18 mouse cellular contexts compared by ENCODE assay signal in the genomic region with DNA sequence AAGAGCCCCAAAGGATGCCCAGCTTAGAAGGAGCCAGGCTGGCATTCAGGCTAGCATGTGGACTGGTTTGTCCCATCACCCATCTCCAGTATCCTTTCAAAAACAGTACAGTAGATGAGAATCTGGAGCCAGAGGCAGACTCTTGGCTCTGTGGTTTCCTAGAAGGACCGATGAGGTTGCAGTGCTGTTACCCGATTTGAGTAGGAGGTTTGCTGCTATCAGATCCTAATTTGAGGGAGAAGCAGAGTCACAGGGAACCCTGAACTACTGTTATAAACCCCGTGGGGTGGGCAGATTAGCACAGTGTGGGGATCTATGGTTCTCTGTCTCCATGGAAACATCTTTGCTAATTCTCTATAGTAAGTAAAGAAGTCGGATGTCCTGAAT. TPM values are rescaled to one million over a fixed set of nuclear protein-coding genes. Genes with fewer than 3 reads are reported as not detected.
DNase-seq lines count a peak whose midpoint lies in the region; ATAC-seq and TF ChIP-seq lines count a peak whose summit lies in the region.
"Not testable (repeated sequence)": the region's sequence is repeated elsewhere in the genome, so short reads cannot be mapped to it uniquely, and the experiment has no call there.
"Had no signal": no experiment of that assay in that cellular context is flagged by ENCODE, and none has a peak within 500 bp of the region (broad histone marks: within the 10 kb centered on the region; RNA-seq: fewer than 3 reads in every experiment).

No protein-coding gene starts in this region.

- ATAC-seq in cerebellum, adult (ENCODE audit: insufficient number of reproducible peaks, low FRiP score, low TSS enrichment) = peak; percentile 61; the same call in 1 of the 2 replicates
- ATAC-seq in erythroid progenitor cell, adult 5-6 weeks (replicated peaks; ENCODE audit: low FRiP score, poor library complexity, severe bottlenecking) = peak; percentile 72
- ATAC-seq in heart, embryonic 12.5 days (ENCODE audit: insufficient number of reproducible peaks, low FRiP score) = peak; percentile 42; the same call in 1 of the 2 replicates
- ATAC-seq in hindbrain, embryonic 14.5 days (ENCODE audit: low FRiP score) = peak; percentile 72
- peak; percentile 63; the same call in 1 of the 2 replicates for ATAC-seq in limb, embryonic 15.5 days (ENCODE audit: insufficient number of reproducible peaks, low FRiP score, low TSS enrichment, low read depth)
- peak; percentile 68 for ATAC-seq in megakaryocyte-erythroid progenitor cell, adult 5-6 weeks (replicated peaks; ENCODE audit: low FRiP score, low TSS enrichment, poor library complexity, severe bottlenecking)
- peak; percentile 74 for ATAC-seq in midbrain, postnatal 0 days (ENCODE audit: low FRiP score)

- H3K4me2 ChIP-seq in heart, embryonic 12.5 days; hindbrain, embryonic 14.5 days (replicated peaks); limb, embryonic 15.5 days; midbrain, postnatal 0 days (ENCODE audit: low read depth, low read length, poor library complexity, severe bottlenecking): not testable (repeated sequence)

- not testable (repeated sequence) for H3K9ac ChIP-seq in heart, embryonic 12.5 days; hindbrain, embryonic 14.5 days; limb, embryonic 15.5 days; midbrain, postnatal 0 days (replicated peaks; ENCODE audit: low read length, poor library complexity, severe bottlenecking)

- not testable (repeated sequence) for H3K9me3 ChIP-seq in heart, embryonic 12.5 days (replicated peaks); hindbrain, embryonic 14.5 days (ENCODE audit: control insufficient read depth, low read length); limb, embryonic 15.5 days; midbrain, postnatal 0 days (ENCODE audit: low read length)

- not testable (repeated sequence) for DNase-seq in hindbrain, embryonic 14.5 days (ENCODE audit: low spot score); midbrain, postnatal 0 days (ENCODE audit: low spot score)

- H3K4me3 ChIP-seq in heart, embryonic 12.5 days; hindbrain, embryonic 14.5 days (replicated peaks; ENCODE audit: low read length); limb, embryonic 15.5 days; midbrain, postnatal 0 days (ENCODE audit: low read depth, low read length): not testable (repeated sequence)

- not testable (repeated sequence) for H3K4me1 ChIP-seq in heart, embryonic 12.5 days (replicated peaks); hindbrain, embryonic 14.5 days (replicated peaks; ENCODE audit: control insufficient read depth, insufficient read depth, low read length); limb, embryonic 15.5 days; midbrain, postnatal 0 days (ENCODE audit: insufficient read depth, low read length)

- H3K27ac ChIP-seq in heart, embryonic 12.5 days (ENCODE audit: poor library complexity, severe bottlenecking); hindbrain, embryonic 14.5 days; limb, embryonic 15.5 days; midbrain, postnatal 0 days (ENCODE audit: low read depth, low read length): not testable (repeated sequence)

- not testable (repeated sequence) for H3K36me3 ChIP-seq in heart, embryonic 12.5 days; hindbrain, embryonic 14.5 days (replicated peaks; ENCODE audit: control insufficient read depth, insufficient read depth); limb, embryonic 15.5 days; midbrain, postnatal 0 days (ENCODE audit: insufficient read depth, low read length)

- TF ChIP-seq CTCF in midbrain, postnatal 0 days (IDR thresholded peaks at IDR 0.05) = not testable (repeated sequence)

- 62% methylated on average over 3 of the region's 4 CpGs for WGBS in heart, embryonic 12.5 days
- 80% methylated on average over 2 of the region's 4 CpGs for WGBS in hindbrain, embryonic 14.5 days
- 68% methylated on average over 3 of the region's 4 CpGs for WGBS in limb, embryonic 15.5 days
- 75% methylated on average over 2 of the region's 4 CpGs for WGBS in midbrain, postnatal 0 days

- H3K27me3 ChIP-seq in heart, embryonic 12.5 days (replicated peaks); hindbrain, embryonic 14.5 days (ENCODE audit: control insufficient read depth, insufficient read depth, low read length); limb, embryonic 15.5 days; midbrain, postnatal 0 days (ENCODE audit: insufficient read depth, low read length): not testable (repeated sequence)

RNA-seq across cellular contexts. Expression of a gene that starts 4.7 kb away (rescaled TPM):
- not detected in 2 replicates for total RNA-seq in erythroid progenitor cell, adult 5-6 weeks (2015; ENCODE audit: low replicate concordance)
- not detected in 2 replicates for total RNA-seq in erythroid progenitor cell, adult 5-6 weeks (2017; ENCODE audit: low replicate concordance)
- not detected in 2 replicates for polyA plus RNA-seq in heart, embryonic 12.5 days (2016; fragmentation: Nextera tagmentation; extraction: Ambion mirVana)
- polyA plus RNA-seq in hindbrain, embryonic 14.5 days (2014; fragmentation: Nextera tagmentation; extraction: Ambion mirVana) = not detected in 2 replicates
- polyA plus RNA-seq in limb, embryonic 15.5 days (2015; fragmentation: Nextera tagmentation; extraction: Ambion mirVana) = not detected in 2 replicates
- not detected in 2 replicates for total RNA-seq in megakaryocyte-erythroid progenitor cell, adult 5-6 weeks (2014; fragmentation: Nextera tagmentation)
- not detected in 2 replicates for total RNA-seq in megakaryocyte-erythroid progenitor cell, adult 5-6 weeks (2017)
- total RNA-seq in midbrain, postnatal 0 days (2014; rRNA removed) = not detected in 2 replicates
- polyA plus RNA-seq in midbrain, postnatal 0 days (2015; fragmentation: Nextera tagmentation; extraction: Ambion mirVana) = not detected in 2 replicates
- total RNA-seq: adrenal gland, postnatal 25 days; gastrocnemius, adult 2 months; heart, postnatal 36 days; left cerebral cortex, adult 2 months; left cerebral cortex, postnatal 4 days had no signal
- polyA plus RNA-seq: erythroblast, embryonic 14.5 days; gonadal fat pad, adult 2 months; heart, embryonic 11.5 days; intestine, embryonic 15.5 days; lung, postnatal 0 days; neural tube, embryonic 13.5 days had no signal

RNA-seq across cellular contexts. Expression of a gene that starts 18.5 kb away (rescaled TPM):
- 24.7 and 30.6 TPM in 2 replicates for total RNA-seq in erythroid progenitor cell, adult 5-6 weeks (2015; ENCODE audit: low replicate concordance)
- 19.3 and 26.7 TPM in 2 replicates for total RNA-seq in erythroid progenitor cell, adult 5-6 weeks (2017; ENCODE audit: low replicate concordance)
- 1.4 and 1.5 TPM in 2 replicates for polyA plus RNA-seq in heart, embryonic 12.5 days (2016; fragmentation: Nextera tagmentation; extraction: Ambion mirVana)
- polyA plus RNA-seq in hindbrain, embryonic 14.5 days (2014; fragmentation: Nextera tagmentation; extraction: Ambion mirVana) = 0.40 and 0.63 TPM in 2 replicates
- polyA plus RNA-seq in limb, embryonic 15.5 days (2015; fragmentation: Nextera tagmentation; extraction: Ambion mirVana) = 2.1 and 2.3 TPM in 2 replicates
- 47.6 and 50.5 TPM in 2 replicates for total RNA-seq in megakaryocyte-erythroid progenitor cell, adult 5-6 weeks (2014; fragmentation: Nextera tagmentation)
- 43.7 and 67.0 TPM in 2 replicates for total RNA-seq in megakaryocyte-erythroid progenitor cell, adult 5-6 weeks (2017)
- 1.0 and 1.2 TPM in 2 replicates for total RNA-seq in midbrain, postnatal 0 days (2014; rRNA removed)
- polyA plus RNA-seq in midbrain, postnatal 0 days (2015; fragmentation: Nextera tagmentation; extraction: Ambion mirVana) = 0.37 and 0.89 TPM in 2 replicates

RNA-seq across cellular contexts. Expression of a gene that starts 20.0 kb away (rescaled TPM):
- 38.6 and 78.4 TPM in 2 replicates for total RNA-seq in erythroid progenitor cell, adult 5-6 weeks (2015; ENCODE audit: low replicate concordance)
- total RNA-seq in erythroid progenitor cell, adult 5-6 weeks (2017; ENCODE audit: low replicate concordance) = 28.1 and 33.1 TPM in 2 replicates
- polyA plus RNA-seq in heart, embryonic 12.5 days (2016; fragmentation: Nextera tagmentation; extraction: Ambion mirVana) = 1.4 and 2.1 TPM in 2 replicates
- polyA plus RNA-seq in hindbrain, embryonic 14.5 days (2014; fragmentation: Nextera tagmentation; extraction: Ambion mirVana) = 0.39 and 0.67 TPM in 2 replicates
- 1.4 and 1.9 TPM in 2 replicates for polyA plus RNA-seq in limb, embryonic 15.5 days (2015; fragmentation: Nextera tagmentation; extraction: Ambion mirVana)
- 27.1 and 28.0 TPM in 2 replicates for total RNA-seq in megakaryocyte-erythroid progenitor cell, adult 5-6 weeks (2014; fragmentation: Nextera tagmentation)
- total RNA-seq in megakaryocyte-erythroid progenitor cell, adult 5-6 weeks (2017) = 28.0 and 38.9 TPM in 2 replicates
- 0.49 and 0.61 TPM in 2 replicates for total RNA-seq in midbrain, postnatal 0 days (2014; rRNA removed)
- polyA plus RNA-seq in midbrain, postnatal 0 days (2015; fragmentation: Nextera tagmentation; extraction: Ambion mirVana) = 0.38 and 0.49 TPM in 2 replicates
- polyA plus RNA-seq: erythroblast, embryonic 14.5 days had no signal
